Mouse (Mus musculus) granulocyte monocyte progenitor cell, adult 5-6 weeks (primary cell): ENCODE results near the gene Polr3h. TPM values are rescaled to one million over a fixed set of nuclear protein-coding genes. Genes with fewer than 3 reads are reported as not detected.

Experiments
- ATAC-seq: replicated peaks from 2 replicates; pipeline ENCODE4 v1.8.0; 2016; ENCODE audit warnings: mild to moderate bottlenecking, moderate TSS enrichment, inconsistent platforms; ENCODE audit not compliant: poor library complexity, severe bottlenecking
- total RNA-seq, 2 experiments: library from RNA; stranded (forward) in 1 of 2; stranded (reverse) in 1 of 2; fragments of 200-712, 200-1000 nt in 1 of 2; fragments of >200 nt in 1 of 2; fragmentation: Nextera tagmentation in 1 of 2; gene quantifications; 2 replicates each; pipeline ENCODE4 v1.2.3; 2014 to 2017

Polr3h gene
- total RNA-seq, 2 experiments from 2014 or later, result 26.5 to 46.6 TPM

GRCm38 (mm10) chr15:81850718-81851117 lies 75.3 kb downstream of the Polr3h start:
- ATAC-seq, result no peak

GRCm38 (mm10) chr15:81849104-81849503 lies 76.9 kb downstream of the Polr3h start:
- ATAC-seq, result no peak

GRCm38 (mm10) chr15:81848301-81848700 lies 77.7 kb downstream of the Polr3h start:
- ATAC-seq, result peak; percentile 51

GRCm38 (mm10) chr15:81847861-81848260 lies 78.2 kb downstream of the Polr3h start:
- ATAC-seq, result no peak

DNA sequence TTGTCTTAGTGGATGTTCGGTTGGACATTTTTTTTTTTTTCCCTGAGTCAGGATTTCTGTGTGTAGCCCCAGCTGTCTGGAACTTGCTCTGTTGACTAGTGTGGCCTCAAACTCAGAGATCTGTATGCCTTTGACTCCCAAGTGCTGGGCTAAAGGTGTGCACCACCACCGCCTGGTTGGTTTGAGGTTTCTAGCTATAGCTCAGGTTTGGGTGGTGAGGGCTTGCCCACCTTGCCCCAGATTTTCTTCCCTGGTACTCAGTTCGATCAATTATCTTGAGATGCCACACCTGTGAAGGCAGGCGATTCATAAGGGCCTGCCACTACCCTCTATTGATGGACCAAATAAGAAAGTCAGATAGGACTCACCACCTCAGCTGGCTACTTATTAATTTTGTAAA lies 78.9 kb downstream of the Polr3h start:
- ATAC-seq, result no peak

DNA sequence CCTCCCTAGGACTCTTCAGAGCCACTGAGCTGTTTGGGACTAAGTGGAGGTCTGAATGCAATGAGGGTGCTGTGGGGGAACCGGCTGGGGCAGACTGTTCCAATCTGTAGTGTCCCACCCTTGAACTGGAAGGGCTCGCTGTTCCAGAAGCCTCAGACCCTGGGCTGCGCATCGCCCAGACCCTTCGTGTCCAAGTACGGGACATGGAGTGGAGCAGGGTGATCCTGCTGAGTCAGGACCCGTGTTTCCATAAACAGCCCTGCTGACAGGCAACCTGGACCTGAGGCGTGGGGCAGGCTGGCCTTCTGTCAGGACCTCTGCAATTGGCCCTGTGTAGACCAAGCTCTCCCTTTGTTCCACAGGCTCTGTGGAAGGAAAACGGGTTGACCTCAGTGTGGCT lies 79.3 kb downstream of the Polr3h start:
- ATAC-seq, result no peak

- ATAC-seq, result peak; percentile 77
These were observed 80.3 kb downstream of the Polr3h start for GRCm38 (mm10) chr15:81845724-81846123.

GRCm38 (mm10) chr15:81845033-81845625 lies 80.9 kb downstream of the Polr3h start:
- ATAC-seq, result no peak

GRCm38 (mm10) chr15:81842275-81842674 lies 83.8 kb downstream of the Polr3h start:
- ATAC-seq, result peak; percentile 43

GRCm38 (mm10) chr15:81840306-81840705 lies 85.7 kb downstream of the Polr3h start:
- ATAC-seq, result no peak

GRCm38 (mm10) chr15:81839634-81840033 lies 86.4 kb downstream of the Polr3h start:
- ATAC-seq, result no peak

DNA sequence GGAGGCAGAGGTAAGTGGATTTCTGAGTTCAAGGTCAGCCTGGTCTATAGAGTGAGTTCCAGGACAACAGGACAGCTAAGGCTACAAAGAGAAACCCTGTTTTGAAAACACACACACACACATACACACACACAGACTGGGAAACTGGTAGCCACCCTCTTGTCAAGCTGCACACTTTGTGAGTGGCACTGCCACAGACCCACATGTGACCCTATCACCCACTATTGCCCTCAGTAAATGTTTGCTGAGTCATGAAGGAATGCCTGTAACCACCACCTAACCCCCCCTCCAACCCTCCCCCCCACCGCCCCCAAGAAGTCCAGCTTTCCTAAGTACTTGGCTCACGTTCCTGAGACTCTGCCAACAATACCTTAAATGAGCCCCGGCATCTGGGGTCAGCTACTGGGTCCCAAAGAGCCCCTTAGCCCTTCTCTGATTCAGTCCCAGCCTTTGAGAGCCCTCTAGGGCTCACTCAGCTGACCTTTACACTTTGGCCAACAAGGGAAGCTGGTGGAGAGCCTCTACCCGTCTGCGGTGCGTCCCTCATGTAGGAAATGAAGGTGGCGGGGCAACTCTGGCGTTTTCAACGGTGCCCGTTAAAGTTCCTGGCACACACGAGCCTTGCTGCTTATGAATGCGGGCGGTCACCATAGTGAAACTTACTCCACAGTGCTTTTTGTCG lies 87.3 kb downstream of the Polr3h start:
- no peak for ATAC-seq

Other genes with a start within 250 kb of the Polr3h start
- not detected in 2 replicates for gene Chadl, start 229.0 kb downstream of the Polr3h start, total RNA-seq (2014; fragmentation: Nextera tagmentation)
- gene Chadl, start 229.0 kb downstream of the Polr3h start, total RNA-seq (2017), result 0.43 TPM in 1 of 2 replicates, not detected in the other
- 20.7 and 31.9 TPM in 2 replicates for gene Zc3h7b, start 181.2 kb downstream of the Polr3h start, total RNA-seq (2014; fragmentation: Nextera tagmentation)
- gene Zc3h7b, start 181.2 kb downstream of the Polr3h start, total RNA-seq (2017), result 15.0 and 19.2 TPM in 2 replicates
- 58.9 and 63.9 TPM in 2 replicates for gene Rangap1, start 180.7 kb downstream of the Polr3h start, total RNA-seq (2014; fragmentation: Nextera tagmentation)
- 114 TPM in 2 replicates for gene Rangap1, start 180.7 kb downstream of the Polr3h start, total RNA-seq (2017)
- gene Tef, start 123.8 kb downstream of the Polr3h start, total RNA-seq (2014; fragmentation: Nextera tagmentation), result 6.6 and 9.4 TPM in 2 replicates
- 6.9 and 10.1 TPM in 2 replicates for gene Tef, start 123.8 kb downstream of the Polr3h start, total RNA-seq (2017)
- 35.0 and 39.6 TPM in 2 replicates for gene Tob2, start 67.4 kb downstream of the Polr3h start, total RNA-seq (2014; fragmentation: Nextera tagmentation)
- 14.7 and 19.3 TPM in 2 replicates for gene Tob2, start 67.4 kb downstream of the Polr3h start, total RNA-seq (2017)
- 101 and 107 TPM in 2 replicates for gene Phf5a, start 54.3 kb downstream of the Polr3h start, total RNA-seq (2014; fragmentation: Nextera tagmentation)
- 79.2 and 148 TPM in 2 replicates for gene Phf5a, start 54.3 kb downstream of the Polr3h start, total RNA-seq (2017)
- 123 and 126 TPM in 2 replicates for gene Aco2, start 53.9 kb downstream of the Polr3h start, total RNA-seq (2014; fragmentation: Nextera tagmentation)
- gene Aco2, start 53.9 kb downstream of the Polr3h start, total RNA-seq (2017), result 156 and 180 TPM in 2 replicates
- not detected in 2 replicates for gene Csdc2, start 10.5 kb upstream of the Polr3h start, total RNA-seq (2014; fragmentation: Nextera tagmentation)
- not detected in 2 replicates for gene Csdc2, start 10.5 kb upstream of the Polr3h start, total RNA-seq (2017)
- gene Pmm1, start 34.7 kb upstream of the Polr3h start, total RNA-seq (2014; fragmentation: Nextera tagmentation), result 32.6 and 32.7 TPM in 2 replicates
- 19.5 and 21.2 TPM in 2 replicates for gene Pmm1, start 34.7 kb upstream of the Polr3h start, total RNA-seq (2017)
- not detected in 2 replicates for gene 1700029P11Rik, start 54.3 kb upstream of the Polr3h start, total RNA-seq (2014; fragmentation: Nextera tagmentation)
- gene 1700029P11Rik, start 54.3 kb upstream of the Polr3h start, total RNA-seq (2017), result not detected in 2 replicates
- 104 and 120 TPM in 2 replicates for gene Xrcc6, start 61.6 kb upstream of the Polr3h start, total RNA-seq (2014; fragmentation: Nextera tagmentation)
- gene Xrcc6, start 61.6 kb upstream of the Polr3h start, total RNA-seq (2017), result 234 and 250 TPM in 2 replicates
- gene Desi1, start 107.6 kb upstream of the Polr3h start, total RNA-seq (2014; fragmentation: Nextera tagmentation), result 26.3 and 34.9 TPM in 2 replicates
- gene Desi1, start 107.6 kb upstream of the Polr3h start, total RNA-seq (2017), result 6.0 and 8.3 TPM in 2 replicates
- 254 and 268 TPM in 2 replicates for gene Snu13, start 121.4 kb upstream of the Polr3h start, total RNA-seq (2014; fragmentation: Nextera tagmentation)
- 183 and 209 TPM in 2 replicates for gene Snu13, start 121.4 kb upstream of the Polr3h start, total RNA-seq (2017)
- not detected in 2 replicates for gene 4930407I10Rik, start 132.9 kb upstream of the Polr3h start, total RNA-seq (2014; fragmentation: Nextera tagmentation)
- not detected in 2 replicates for gene 4930407I10Rik, start 132.9 kb upstream of the Polr3h start, total RNA-seq (2017)
- gene Mei1, start 143.8 kb upstream of the Polr3h start, total RNA-seq (2014; fragmentation: Nextera tagmentation), result not detected in 2 replicates
- gene Mei1, start 143.8 kb upstream of the Polr3h start, total RNA-seq (2017), result not detected in 2 replicates
- 11.0 and 26.5 TPM in 2 replicates for gene Ccdc134, start 201.7 kb upstream of the Polr3h start, total RNA-seq (2014; fragmentation: Nextera tagmentation)
- 13.1 and 17.2 TPM in 2 replicates for gene Ccdc134, start 201.7 kb upstream of the Polr3h start, total RNA-seq (2017)
- gene Srebf2, start 220.9 kb upstream of the Polr3h start, total RNA-seq (2014; fragmentation: Nextera tagmentation), result 19.0 and 24.3 TPM in 2 replicates
- gene Srebf2, start 220.9 kb upstream of the Polr3h start, total RNA-seq (2017), result 16.5 and 17.5 TPM in 2 replicates